Mouse (Mus musculus): ENCODE measurements around the gene Gm5741.

Gene Gm5741

GRCm38 (mm10) chr8:85026670-85027515 is 40.9 kb downstream of the Gm5741 start, which contains the start of gene Trir:
Gene Trir, plus strand, starts transcription at chr8:85026823.
- peak; percentile 98 to 99 for DNase-seq

GRCm38 (mm10) chr8:85025098-85025932 is 42.5 kb downstream of the Gm5741 start, which contains the start of gene Asna1:
Gene Asna1, minus strand, starts transcription at chr8:85025281.
- DNase-seq: peak; percentile 90 to 93

- DNase-seq: no peak
Observed at GRCm38 (mm10) chr8:85023846-85024245, 43.9 kb downstream of the Gm5741 start.

GRCm38 (mm10) chr8:85021514-85022055 is 46.2 kb downstream of the Gm5741 start:
- DNase-seq: no peak

Data from kidney, postnatal 36 days (tissue).